Mouse (Mus musculus): ENCODE measurements around the gene Olfr196. TPM values are rescaled to one million over a fixed set of nuclear protein-coding genes. Genes with fewer than 3 reads are reported as not detected.
"Not testable (repeated sequence)": the region's sequence is repeated elsewhere in the genome, so short reads cannot be mapped to it uniquely, and the experiment has no call there.

Gene Olfr196
- not detected for polyA plus RNA-seq (2012; fragmentation: generic; extraction: Trizol)

- H3ac ChIP-seq (ENCODE audit: control insufficient read depth, insufficient read length): no peak within 1 kb of the TSS
- H3K4me3 ChIP-seq: no peak within 1 kb of the TSS
- TF ChIP-seq E2F4 (IDR thresholded peaks at IDR 0.05; ENCODE audit: insufficient read depth) (no peak), TCF3 (IDR thresholded peaks at IDR 0.05; ENCODE audit: insufficient read length, low read depth) (no peak), POLR2AphosphoS2 (IDR thresholded peaks at IDR 0.05; ENCODE audit: insufficient read length, low read depth) (no peak), MYOD1 (IDR thresholded peaks at IDR 0.05; ENCODE audit: control insufficient read depth in 1 of 3, insufficient read length in 2 of 3, low read depth in 2 of 3) (no peak), CEBPB (IDR thresholded peaks at IDR 0.05; ENCODE audit: insufficient read depth, poor library complexity, severe bottlenecking) (no peak), SRF (IDR thresholded peaks at IDR 0.05; ENCODE audit: control insufficient read depth, insufficient read length, low read depth) (no peak), TCF12 (IDR thresholded peaks at IDR 0.05; ENCODE audit: insufficient read depth, poor library complexity, severe bottlenecking) (no peak), USF1 (IDR thresholded peaks at IDR 0.05; ENCODE audit: low read depth) (no peak), REST (IDR thresholded peaks at IDR 0.05; ENCODE audit: insufficient read depth, insufficient read length) (no peak), POLR2A (IDR thresholded peaks at IDR 0.05; ENCODE audit: insufficient read length, low read depth) (no peak), MAX (IDR thresholded peaks at IDR 0.05; ENCODE audit: low read depth) (no peak), MYOG (IDR thresholded peaks at IDR 0.05; ENCODE audit: control insufficient read depth in 1 of 3, insufficient read depth in 1 of 3, insufficient read length in 2 of 3, low read depth in 2 of 3) (no peak)
- no peaks in the 10 kb centered on the region for H3K79me2 ChIP-seq (ENCODE audit: control insufficient read depth, insufficient read depth)
- H3K27me3 ChIP-seq (ENCODE audit: control insufficient read depth, insufficient read depth, insufficient read length): no peaks in the 10 kb centered on the region
- H3K36me3 ChIP-seq (ENCODE audit: control insufficient read depth, insufficient read depth): no peaks in the 10 kb centered on the region
- H3K4me2 ChIP-seq (ENCODE audit: low read depth): no peak within 1 kb of the TSS
These were observed at the start of gene Olfr196 for GRCm38 (mm10) chr16:59170354-59170753. Gene Olfr196 (minus strand): TSS chr16:59170454.

GRCm38 (mm10) chr16:59219667-59220066 lies 49.4 kb upstream of the Olfr196 start, which contains the start of gene Olfr199:
Gene Olfr199 (minus strand): TSS chr16:59219767.
- not testable (repeated sequence) for H3ac ChIP-seq (ENCODE audit: control insufficient read depth, insufficient read length); H3K27me3 ChIP-seq (ENCODE audit: control insufficient read depth, insufficient read depth, insufficient read length); H3K36me3 ChIP-seq (ENCODE audit: control insufficient read depth, insufficient read depth); H3K4me2 ChIP-seq (ENCODE audit: low read depth); H3K4me3 ChIP-seq; H3K79me2 ChIP-seq (ENCODE audit: control insufficient read depth, insufficient read depth)

- H3K79me2 ChIP-seq (ENCODE audit: control insufficient read depth, insufficient read depth); H3K4me2 ChIP-seq (ENCODE audit: low read depth); H3K4me3 ChIP-seq; H3K36me3 ChIP-seq (ENCODE audit: control insufficient read depth, insufficient read depth); H3ac ChIP-seq (ENCODE audit: control insufficient read depth, insufficient read length); H3K27me3 ChIP-seq (ENCODE audit: control insufficient read depth, insufficient read depth, insufficient read length): not testable (repeated sequence)
These were observed 47.6 kb upstream of the Olfr196 start for GRCm38 (mm10) chr16:59217861-59218260.

GRCm38 (mm10) chr16:59203433-59203832 lies 33.2 kb upstream of the Olfr196 start, which contains the start of gene Olfr198:
Gene Olfr198 (minus strand): TSS chr16:59203533.
- not testable (repeated sequence) for H3ac ChIP-seq (ENCODE audit: control insufficient read depth, insufficient read length); H3K27me3 ChIP-seq (ENCODE audit: control insufficient read depth, insufficient read depth, insufficient read length); H3K79me2 ChIP-seq (ENCODE audit: control insufficient read depth, insufficient read depth); H3K4me3 ChIP-seq; H3K4me2 ChIP-seq (ENCODE audit: low read depth); H3K36me3 ChIP-seq (ENCODE audit: control insufficient read depth, insufficient read depth)

GRCm38 (mm10) chr16:59151996-59152395 lies 18.3 kb downstream of the Olfr196 start:
- TF ChIP-seq POLR2A (IDR thresholded peaks at IDR 0.05; ENCODE audit: insufficient read length, low read depth) (no peak), MYOG (IDR thresholded peaks at IDR 0.05; ENCODE audit: control insufficient read depth in 1 of 3, insufficient read depth in 1 of 3, insufficient read length in 2 of 3, low read depth in 2 of 3) (no peak)
- Histone ChIP-seq H3K27me3 (ENCODE audit: control insufficient read depth, insufficient read depth, insufficient read length) (no peaks in the 10 kb centered on the region), H3ac (ENCODE audit: control insufficient read depth, insufficient read length) (no peak overlapping the region), H3K4me2 (ENCODE audit: low read depth) (no peak overlapping the region), H3K4me3 (no peak overlapping the region), H3K36me3 (ENCODE audit: control insufficient read depth, insufficient read depth) (no peaks in the 10 kb centered on the region), H3K79me2 (ENCODE audit: control insufficient read depth, insufficient read depth) (no peaks in the 10 kb centered on the region)

GRCm38 (mm10) chr16:59146746-59147145 lies 23.5 kb downstream of the Olfr196 start, which contains the start of gene Olfr195:
Gene Olfr195 (plus strand): TSS chr16:59147046.
- Histone ChIP-seq H3ac (ENCODE audit: control insufficient read depth, insufficient read length) (no peak within 1 kb of the TSS), H3K4me3 (no peak within 1 kb of the TSS), H3K36me3 (ENCODE audit: control insufficient read depth, insufficient read depth) (no peaks in the 10 kb centered on the region), H3K79me2 (ENCODE audit: control insufficient read depth, insufficient read depth) (no peaks in the 10 kb centered on the region), H3K27me3 (ENCODE audit: control insufficient read depth, insufficient read depth, insufficient read length) (no peaks in the 10 kb centered on the region), H3K4me2 (ENCODE audit: low read depth) (no peak within 1 kb of the TSS)
- no peak for TF ChIP-seq POLR2A (IDR thresholded peaks at IDR 0.05; ENCODE audit: insufficient read length, low read depth)
- no peak for TF ChIP-seq USF1 (IDR thresholded peaks at IDR 0.05; ENCODE audit: low read depth)
- TF ChIP-seq E2F4 (IDR thresholded peaks at IDR 0.05; ENCODE audit: insufficient read depth): no peak
- TF ChIP-seq MYOD1 (IDR thresholded peaks at IDR 0.05; ENCODE audit: control insufficient read depth in 1 of 3, insufficient read length in 2 of 3, low read depth in 2 of 3): no peak
- TF ChIP-seq POLR2AphosphoS2 (IDR thresholded peaks at IDR 0.05; ENCODE audit: insufficient read length, low read depth): no peak
- TF ChIP-seq SRF (IDR thresholded peaks at IDR 0.05; ENCODE audit: control insufficient read depth, insufficient read length, low read depth): no peak
- no peak for TF ChIP-seq TCF12 (IDR thresholded peaks at IDR 0.05; ENCODE audit: insufficient read depth, poor library complexity, severe bottlenecking)
- no peak for TF ChIP-seq MAX (IDR thresholded peaks at IDR 0.05; ENCODE audit: low read depth)
- no peak for TF ChIP-seq TCF3 (IDR thresholded peaks at IDR 0.05; ENCODE audit: insufficient read length, low read depth)
